Mouse (Mus musculus) CH12.LX (cell line): ENCODE results near the gene Zfp579. TPM values are rescaled to one million over a fixed set of nuclear protein-coding genes. Genes with fewer than 3 reads are reported as not detected.

Experiments
- DNase-seq: peaks from one replicate; pipeline ENCODE4 v3.0.0-alpha.2; 2013; ENCODE audit errors: extremely low read depth
- H3K27ac ChIP-seq: 2 replicates; pipeline ENCODE4 v1.5.1; 2012; ENCODE audit warnings: low read depth, mild to moderate bottlenecking, control low read depth, moderate library complexity; ENCODE audit not compliant: insufficient read depth
- H3K27me3 ChIP-seq: replicated peaks from 2 replicates; pipeline ENCODE3; 2012; ENCODE audit warnings: inconsistent platforms
- H3K36me3 ChIP-seq, 2 experiments: replicated peaks in 1 of 2; 2 replicates each; pipeline versions ENCODE3 to v1.6.1; 2012; ENCODE audit warnings: inconsistent platforms in 1 of 2, low read length in 1 of 2, mild to moderate bottlenecking in 1 of 2, mixed read lengths in 1 of 2, moderate library complexity in 1 of 2; ENCODE audit not compliant: control insufficient read depth in 1 of 2, insufficient read depth in 1 of 2
- H3K4me1 ChIP-seq, 2 experiments: 2 replicates each; pipeline ENCODE4 v1.6.1; 2012; ENCODE audit warnings: inconsistent platforms in 1 of 2, moderate library complexity in 1 of 2; ENCODE audit not compliant: insufficient read depth in 2 of 2, control insufficient read depth in 1 of 2
- H3K4me2 ChIP-seq: 2 replicates; pipeline ENCODE4 v1.6.1; 2012; ENCODE audit warnings: low read depth, mild to moderate bottlenecking, control low read depth; ENCODE audit not compliant: poor library complexity, insufficient read depth, severe bottlenecking
- H3K4me3 ChIP-seq, 3 experiments: fragments of 150-350 bp in 1 of 3; sonication (generic) in 1 of 3; replicated peaks in 1 of 3; 2 replicates each; pipeline versions ENCODE3 to v1.5.1; 2011 to 2012; ENCODE audit warnings: low read depth in 2 of 3, low read length in 2 of 3, mild to moderate bottlenecking in 2 of 3, moderate library complexity in 2 of 3, control low read depth in 1 of 3, improper control_type of control experiment in 1 of 3, inconsistent platforms in 1 of 3, mixed read lengths in 1 of 3; ENCODE audit not compliant: poor library complexity in 1 of 3
- H3K79me2 ChIP-seq: replicated peaks from 2 replicates; pipeline ENCODE4 v1.6.1; 2012; ENCODE audit warnings: mild to moderate bottlenecking, moderate library complexity; ENCODE audit not compliant: control insufficient read depth, poor library complexity, insufficient read depth, severe bottlenecking; ENCODE audit errors: extremely low read depth
- H3K9ac ChIP-seq: 2 replicates; pipeline ENCODE4 v1.6.1; 2012; ENCODE audit warnings: low read depth, mild to moderate bottlenecking, control low read depth, moderate library complexity; ENCODE audit not compliant: insufficient read depth
- H3K9me3 ChIP-seq: replicated peaks from 2 replicates; pipeline ENCODE3; 2012; ENCODE audit warnings: low read length, inconsistent platforms, mixed read lengths
- BHLHE40 ChIP-seq: IDR thresholded peaks from 2 replicates; pipeline ENCODE4 v1.6.1; 2011; ENCODE audit warnings: mild to moderate bottlenecking, low read depth, low read length, improper control_type of control experiment
- CHD2 ChIP-seq: IDR thresholded peaks from 2 replicates; pipeline ENCODE4 v1.6.1; 2011; ENCODE audit warnings: low read length, improper control_type of control experiment
- CTCF ChIP-seq, 2 experiments: IDR thresholded peaks in 1 of 2; conservative IDR thresholded peaks in 1 of 2; 2 replicates each; pipeline ENCODE4 v1.5.1; 2011 to 2012; ENCODE audit warnings: low read depth in 2 of 2, low read length in 2 of 2, improper control_type of control experiment in 1 of 2, inconsistent platforms in 1 of 2, mild to moderate bottlenecking in 1 of 2, moderate library complexity in 1 of 2
- ELF1 ChIP-seq: IDR thresholded peaks from 2 replicates; pipeline ENCODE4 v1.6.1; 2014; ENCODE audit warnings: low read depth, mild to moderate bottlenecking, inconsistent platforms, low read length, improper control_type of control experiment
- HCFC1 ChIP-seq: IDR thresholded peaks from 2 replicates; pipeline ENCODE4 v1.6.1; 2012; ENCODE audit warnings: low read depth, mild to moderate bottlenecking, inconsistent platforms, low read length, improper control_type of control experiment
- IRF4 ChIP-seq: IDR thresholded peaks from 2 replicates; pipeline ENCODE4 v1.6.1; 2014; ENCODE audit warnings: low read depth, mild to moderate bottlenecking, inconsistent platforms, low read length, improper control_type of control experiment
- KAT2A ChIP-seq: IDR thresholded peaks from 2 replicates; pipeline ENCODE4 v1.6.1; 2012; ENCODE audit warnings: low read length, improper control_type of control experiment, inconsistent platforms; ENCODE audit not compliant: insufficient replicate concordance
- MAZ ChIP-seq: IDR thresholded peaks from 2 replicates; pipeline ENCODE4 v1.6.1; 2012; ENCODE audit warnings: low read depth, mild to moderate bottlenecking, inconsistent platforms, low read length, improper control_type of control experiment, moderate library complexity
- NELFE ChIP-seq: IDR thresholded peaks from 2 replicates; pipeline ENCODE4 v1.6.1; 2011; ENCODE audit warnings: low read depth, low read length, improper control_type of control experiment
- NRF1 ChIP-seq: IDR thresholded peaks from 2 replicates; pipeline ENCODE4 v1.6.1; 2014; ENCODE audit warnings: low read depth, mild to moderate bottlenecking, inconsistent platforms, low read length, improper control_type of control experiment, moderate library complexity
- POLR2A ChIP-seq: IDR thresholded peaks from 2 replicates; pipeline ENCODE4 v1.6.1; 2011; ENCODE audit warnings: low read depth, mild to moderate bottlenecking, improper control_type of control experiment, low read length
- SIN3A ChIP-seq: IDR thresholded peaks from 2 replicates; pipeline ENCODE4 v1.6.1; 2012; ENCODE audit warnings: low read length, improper control_type of control experiment, inconsistent platforms
- TBP ChIP-seq: conservative IDR thresholded peaks from 2 replicates; pipeline ENCODE4 v1.6.1; 2011; ENCODE audit warnings: low read depth, low read length, improper control_type of control experiment
- TCF12 ChIP-seq: IDR thresholded peaks from 2 replicates; pipeline ENCODE4 v1.6.1; 2014; ENCODE audit warnings: low read depth, mild to moderate bottlenecking, inconsistent platforms, low read length, improper control_type of control experiment
- USF2 ChIP-seq: conservative IDR thresholded peaks from 2 replicates; pipeline ENCODE4 v1.6.1; 2011; ENCODE audit warnings: low read depth, low read length, improper control_type of control experiment
- ZKSCAN1 ChIP-seq: IDR thresholded peaks from 2 replicates; pipeline ENCODE4 v1.6.1; 2012; ENCODE audit warnings: low read depth, inconsistent platforms, low read length, improper control_type of control experiment, borderline replicate concordance
- dilution Hi-C: fragments of 300-500 bp; cut with MboI; formaldehyde crosslinking; loops from 2 replicates; pipeline ENCODE4 v1.14.3; 2020; ENCODE audit warnings: low sequenced_read_pairs; ENCODE audit not compliant: extremely low pct_unique_long_range_greater_than_20kb, extremely low pct_ligation_motif_present
- in situ Hi-C: fragments of 300-500 bp; cut with MboI; formaldehyde crosslinking; loops from 3 replicates; pipeline ENCODE4 v1.14.3; 2019; ENCODE audit warnings: low sequenced_read_pairs, low pct_ligation_motif_present, low pct_unique_long_range_greater_than_20kb, mixed read lengths
- polyA plus RNA-seq: library from polyadenylated mRNA; unstranded; fragments of >175 nt; gene quantifications from 2 replicates; pipeline ENCODE4 v1.2.1, GENCODE M21; 2012; ENCODE audit warnings: low read depth; ENCODE audit not compliant: insufficient read length
- total RNA-seq, 2 experiments: library from RNA; depleted of rRNA; stranded (reverse); fragments of 300-350 nt in 1 of 2; fragments of >200 nt in 1 of 2; gene quantifications; 2 replicates each; pipeline ENCODE4 v1.2.3; 2012 to 2014

Gene Zfp579
- total RNA-seq (2012; rRNA removed) (2.8 and 3.4 TPM in 2 replicates), total RNA-seq (2014; rRNA removed) (1.0 and 1.1 TPM in 2 replicates), polyA plus RNA-seq (8.5 and 11.3 TPM in 2 replicates)

- peak within 1 kb of the TSS; percentile 25 for H3K27ac ChIP-seq
- peak; percentile 83 for TF ChIP-seq SIN3A
- TF ChIP-seq MAZ: peak; percentile 97
- no peak for TF ChIP-seq TBP
- peak; percentile 78 for TF ChIP-seq HCFC1
- peak; percentile 33; the same call in 1 of the 2 replicates for TF ChIP-seq TCF12
- TF ChIP-seq KAT2A: no peak
- TF ChIP-seq NELFE: peak; percentile 55; the same call in 1 of the 2 replicates
- TF ChIP-seq CHD2: peak; percentile 79
- no peak for TF ChIP-seq CTCF (conservative IDR thresholded peaks at IDR 0.05 in 1 of 2, IDR thresholded peaks at IDR 0.05 in 1 of 2; ENCODE audit: low read depth in 2 of 2, low read length in 2 of 2)
- TF ChIP-seq POLR2A: peak; percentile 58
- peak; percentile 62; the same call in 1 of the 2 replicates for TF ChIP-seq IRF4
- TF ChIP-seq USF2: no peak
- TF ChIP-seq ZKSCAN1: peak; percentile 31; the same call in 1 of the 2 replicates
- 0 out of 2 replicates have a peak, but pooled peaks have one; percentile 8 for TF ChIP-seq NRF1
- TF ChIP-seq ELF1: peak; percentile 78
- no peak for TF ChIP-seq BHLHE40
- dilution Hi-C loops: no loop called here
- peak within 1 kb of the TSS; percentile 75 to 82 (median 77) for H3K4me3 ChIP-seq
- H3K9ac ChIP-seq: peak within 1 kb of the TSS; percentile 91
- peak within 1 kb of the TSS; percentile 73 for H3K4me2 ChIP-seq
- no peaks in the 10 kb centered on the region for H3K27me3 ChIP-seq
- in situ Hi-C loops: no loop called here
- peaks cover 11 to 23% of the 10 kb centered on the region in 2 experiments for H3K36me3 ChIP-seq
- DNase-seq: peak; percentile 87
- no peaks in the 10 kb centered on the region for H3K79me2 ChIP-seq
- H3K4me1 ChIP-seq: peaks cover 0 to 13% of the 10 kb centered on the region in 2 experiments; a peak in 2 of 4 replicates
- H3K9me3 ChIP-seq: peaks cover 12% of the 10 kb centered on the region
Measured at GRCm38 (mm10) chr7:4996003-4996895, at the start of gene Zfp579. Gene Zfp579, minus strand, starts transcription at chr7:4996158.

GRCm38 (mm10) chr7:5044981-5045380, 49.0 kb upstream of the Zfp579 start:
- no peak for DNase-seq
- Histone ChIP-seq H3K36me3 (peaks cover 0 to 12% of the 10 kb centered on the region in 2 experiments), H3K4me3 (no peak overlapping the region), H3K27ac (no peak overlapping the region), H3K4me2 (no peak overlapping the region), H3K27me3 (no peaks in the 10 kb centered on the region), H3K9ac (no peak overlapping the region), H3K4me1 (peaks cover 12 to 17% of the 10 kb centered on the region in 2 experiments; a peak in 3 of 4 replicates), H3K79me2 (no peaks in the 10 kb centered on the region), H3K9me3 (no peaks in the 10 kb centered on the region)
- no peak for TF ChIP-seq TBP
- dilution Hi-C loops: no loop called here
- in situ Hi-C loops: no loop called here
